Mouse (Mus musculus): ENCODE measurements around the gene Birc3.
"Not testable (repeated sequence)": the region's sequence is repeated elsewhere in the genome, so short reads cannot be mapped to it uniquely, and the experiment has no call there.

Birc3 gene

GRCm38 (mm10) chr9:7872775-7873439 is at the start of gene Birc3:
TSS of gene Birc3 (minus strand) at chr9:7873186.
- no peak for DNase-seq (ENCODE audit: low spot score in 2 of 2)

GRCm38 (mm10) chr9:7914925-7915324 is 41.9 kb upstream of the Birc3 start:
- no peak for DNase-seq (ENCODE audit: low spot score in 2 of 2)

- DNase-seq (ENCODE audit: low spot score in 2 of 2) = no peak
Observed at GRCm38 (mm10) chr9:7914487-7914886, 41.5 kb upstream of the Birc3 start.

- DNase-seq (ENCODE audit: low spot score in 2 of 2) = no peak
Observed at GRCm38 (mm10) chr9:7913953-7914352, 41.0 kb upstream of the Birc3 start.

GRCm38 (mm10) chr9:7907351-7907985 is 34.5 kb upstream of the Birc3 start:
- no peak for DNase-seq (ENCODE audit: low spot score in 2 of 2)

GRCm38 (mm10) chr9:7906564-7906963 is 33.6 kb upstream of the Birc3 start:
- DNase-seq (ENCODE audit: low spot score in 2 of 2) = no peak

GRCm38 (mm10) chr9:7903825-7904224 is 30.8 kb upstream of the Birc3 start:
- no peak for DNase-seq (ENCODE audit: low spot score in 2 of 2)

- DNase-seq (ENCODE audit: low spot score in 2 of 2) = no peak
Observed at GRCm38 (mm10) chr9:7903262-7903661, 30.3 kb upstream of the Birc3 start.

- DNase-seq (ENCODE audit: low spot score in 2 of 2) = no peak
Observed at GRCm38 (mm10) chr9:7902311-7902710, 29.3 kb upstream of the Birc3 start.

- no peak for DNase-seq (ENCODE audit: low spot score in 2 of 2)
Observed at GRCm38 (mm10) chr9:7900965-7901364, 28.0 kb upstream of the Birc3 start.

GRCm38 (mm10) chr9:7897502-7897901 is 24.5 kb upstream of the Birc3 start:
- DNase-seq (ENCODE audit: low spot score in 2 of 2) = peak; percentile 43 to 49

- not testable (repeated sequence) for DNase-seq (ENCODE audit: low spot score in 2 of 2)
Observed at GRCm38 (mm10) chr9:7891796-7892195, 18.8 kb upstream of the Birc3 start.

GRCm38 (mm10) chr9:7891177-7891576 is 18.2 kb upstream of the Birc3 start:
- no peak for DNase-seq (ENCODE audit: low spot score in 2 of 2)

- DNase-seq (ENCODE audit: low spot score in 2 of 2) = no peak
Observed at GRCm38 (mm10) chr9:7884346-7884745, 11.4 kb upstream of the Birc3 start.

- DNase-seq (ENCODE audit: low spot score in 2 of 2) = no peak
Observed at GRCm38 (mm10) chr9:7882304-7882865, 9.4 kb upstream of the Birc3 start.

- no peak for DNase-seq (ENCODE audit: low spot score in 2 of 2)
Observed at GRCm38 (mm10) chr9:7873511-7874211, 675 bp upstream of the Birc3 start.

GRCm38 (mm10) chr9:7872044-7872774 is 777 bp downstream of the Birc3 start:
- no peak for DNase-seq (ENCODE audit: low spot score in 2 of 2)

- no peak for DNase-seq (ENCODE audit: low spot score in 2 of 2)
Observed at GRCm38 (mm10) chr9:7871316-7872043, 1.5 kb downstream of the Birc3 start.

GRCm38 (mm10) chr9:7870556-7871315 is 2.2 kb downstream of the Birc3 start:
- DNase-seq (ENCODE audit: low spot score in 2 of 2) = no peak

- no peak for DNase-seq (ENCODE audit: low spot score in 2 of 2)
Observed at GRCm38 (mm10) chr9:7868838-7869491, 4.0 kb downstream of the Birc3 start.
